Mouse (Mus musculus): ENCODE data around the gene Tsc22d3. TPM values are rescaled to one million over a fixed set of nuclear protein-coding genes. Genes with fewer than 3 reads are reported as not detected.
A peak's percentile ranks its signal among the peaks of the same experiment; 100 is the strongest.
"Not testable (repeated sequence)": the region's sequence is repeated elsewhere in the genome, so short reads cannot be mapped to it uniquely, and the experiment has no call there.

Tsc22d3 gene
- polyA plus RNA-seq, 1 experiment: 14.5 TPM

- no peak for TF ChIP-seq USF1 (IDR thresholded peaks at IDR 0.05; ENCODE audit: low read depth)
- no peak for TF ChIP-seq CTCF (IDR thresholded peaks at IDR 0.05; ENCODE audit: control insufficient read depth, insufficient read depth, insufficient read length)
- no peak for TF ChIP-seq FOSL1 (IDR thresholded peaks at IDR 0.05; ENCODE audit: insufficient read depth, low read length, poor library complexity, severe bottlenecking)
- TF ChIP-seq MAX (IDR thresholded peaks at IDR 0.05): no peak
- TF ChIP-seq MYOD1 (IDR thresholded peaks at IDR 0.05; ENCODE audit: control insufficient read depth, insufficient read length, low read depth): no peak
- TF ChIP-seq MYOG (IDR thresholded peaks at IDR 0.05; ENCODE audit: control insufficient read depth, extremely low read depth, insufficient read length): no peak
- TF ChIP-seq CEBPB (IDR thresholded peaks at IDR 0.05; ENCODE audit: low read depth): no peak
- H3K79me2 ChIP-seq (ENCODE audit: control insufficient read depth, insufficient read depth): no peaks in the 10 kb centered on the region
- no peaks in the 10 kb centered on the region for H3K27me3 ChIP-seq (ENCODE audit: control insufficient read depth, insufficient read depth, insufficient read length)
- H3ac ChIP-seq (ENCODE audit: control insufficient read depth, insufficient read length, low read depth): no peak overlapping the region
- no peaks in the 10 kb centered on the region for H3K36me3 ChIP-seq (ENCODE audit: control insufficient read depth, insufficient read depth)
- no peaks in the 10 kb centered on the region for H3K79me3 ChIP-seq (ENCODE audit: low read depth)
- no peak overlapping the region for H3K4me3 ChIP-seq (ENCODE audit: insufficient read depth, poor library complexity, severe bottlenecking)
Observed at GRCm38 (mm10) chrX:140518351-140518750, 82.1 kb downstream of the Tsc22d3 start.

GRCm38 (mm10) chrX:140513379-140513778 is 87.1 kb downstream of the Tsc22d3 start:
- TF ChIP-seq CEBPB (IDR thresholded peaks at IDR 0.05; ENCODE audit: low read depth) (no peak), CTCF (IDR thresholded peaks at IDR 0.05; ENCODE audit: control insufficient read depth, insufficient read depth, insufficient read length) (no peak), FOSL1 (IDR thresholded peaks at IDR 0.05; ENCODE audit: insufficient read depth, low read length, poor library complexity, severe bottlenecking) (no peak), MAX (IDR thresholded peaks at IDR 0.05) (no peak), USF1 (IDR thresholded peaks at IDR 0.05; ENCODE audit: low read depth) (no peak), MYOD1 (IDR thresholded peaks at IDR 0.05; ENCODE audit: control insufficient read depth, insufficient read length, low read depth) (no peak), MYOG (IDR thresholded peaks at IDR 0.05; ENCODE audit: control insufficient read depth, extremely low read depth, insufficient read length) (no peak)
- H3ac ChIP-seq (ENCODE audit: control insufficient read depth, insufficient read length, low read depth): no peak overlapping the region
- H3K79me2 ChIP-seq (ENCODE audit: control insufficient read depth, insufficient read depth): no peaks in the 10 kb centered on the region
- no peaks in the 10 kb centered on the region for H3K36me3 ChIP-seq (ENCODE audit: control insufficient read depth, insufficient read depth)
- H3K27me3 ChIP-seq (ENCODE audit: control insufficient read depth, insufficient read depth, insufficient read length): no peaks in the 10 kb centered on the region
- H3K4me3 ChIP-seq (ENCODE audit: insufficient read depth, poor library complexity, severe bottlenecking): no peak overlapping the region
- no peaks in the 10 kb centered on the region for H3K79me3 ChIP-seq (ENCODE audit: low read depth)

GRCm38 (mm10) chrX:140511687-140512651 is 88.5 kb downstream of the Tsc22d3 start:
- Histone ChIP-seq H3K27me3 (ENCODE audit: control insufficient read depth, insufficient read depth, insufficient read length) (no peaks in the 10 kb centered on the region), H3K36me3 (ENCODE audit: control insufficient read depth, insufficient read depth) (no peaks in the 10 kb centered on the region), H3K79me2 (ENCODE audit: control insufficient read depth, insufficient read depth) (no peaks in the 10 kb centered on the region), H3K79me3 (ENCODE audit: low read depth) (no peaks in the 10 kb centered on the region), H3K4me3 (ENCODE audit: insufficient read depth, poor library complexity, severe bottlenecking) (no peak overlapping the region), H3ac (ENCODE audit: control insufficient read depth, insufficient read length, low read depth) (no peak overlapping the region)
- no peak for TF ChIP-seq USF1 (IDR thresholded peaks at IDR 0.05; ENCODE audit: low read depth)

GRCm38 (mm10) chrX:140510696-140511429 is 89.6 kb downstream of the Tsc22d3 start:
- TF ChIP-seq CTCF (IDR thresholded peaks at IDR 0.05; ENCODE audit: control insufficient read depth, insufficient read depth, insufficient read length): no peak
- TF ChIP-seq MYOG (IDR thresholded peaks at IDR 0.05; ENCODE audit: control insufficient read depth, extremely low read depth, insufficient read length): no peak
- peak; percentile 95 for TF ChIP-seq MAX (IDR thresholded peaks at IDR 0.05)
- no peak for TF ChIP-seq FOSL1 (IDR thresholded peaks at IDR 0.05; ENCODE audit: insufficient read depth, low read length, poor library complexity, severe bottlenecking)

GRCm38 (mm10) chrX:140509817-140510216 is 90.6 kb downstream of the Tsc22d3 start:
- Histone ChIP-seq H3K4me3 (ENCODE audit: insufficient read depth, poor library complexity, severe bottlenecking) (no peak overlapping the region), H3K27me3 (ENCODE audit: control insufficient read depth, insufficient read depth, insufficient read length) (no peaks in the 10 kb centered on the region), H3K79me3 (ENCODE audit: low read depth) (no peaks in the 10 kb centered on the region), H3K36me3 (ENCODE audit: control insufficient read depth, insufficient read depth) (no peaks in the 10 kb centered on the region), H3ac (ENCODE audit: control insufficient read depth, insufficient read length, low read depth) (no peak overlapping the region), H3K79me2 (ENCODE audit: control insufficient read depth, insufficient read depth) (no peaks in the 10 kb centered on the region)
- no peak for TF ChIP-seq MAX (IDR thresholded peaks at IDR 0.05)
- no peak for TF ChIP-seq CTCF (IDR thresholded peaks at IDR 0.05; ENCODE audit: control insufficient read depth, insufficient read depth, insufficient read length)
- TF ChIP-seq CEBPB (IDR thresholded peaks at IDR 0.05; ENCODE audit: low read depth): no peak
- no peak for TF ChIP-seq MYOD1 (IDR thresholded peaks at IDR 0.05; ENCODE audit: control insufficient read depth, insufficient read length, low read depth)
- TF ChIP-seq USF1 (IDR thresholded peaks at IDR 0.05; ENCODE audit: low read depth): no peak

More at GRCm38 (mm10) chrX:140510696-140511429, 89.6 kb downstream of the Tsc22d3 start:
- H3K36me3 ChIP-seq (ENCODE audit: control insufficient read depth, insufficient read depth): no peaks in the 10 kb centered on the region
- H3K79me2 ChIP-seq (ENCODE audit: control insufficient read depth, insufficient read depth): no peaks in the 10 kb centered on the region
- no peaks in the 10 kb centered on the region for H3K79me3 ChIP-seq (ENCODE audit: low read depth)
- no peaks in the 10 kb centered on the region for H3K27me3 ChIP-seq (ENCODE audit: control insufficient read depth, insufficient read depth, insufficient read length)
- no peak overlapping the region for H3ac ChIP-seq (ENCODE audit: control insufficient read depth, insufficient read length, low read depth)
- no peak overlapping the region for H3K4me3 ChIP-seq (ENCODE audit: insufficient read depth, poor library complexity, severe bottlenecking)

GRCm38 (mm10) chrX:140508791-140509190 is 91.7 kb downstream of the Tsc22d3 start:
- H3K4me3 ChIP-seq (ENCODE audit: insufficient read depth, poor library complexity, severe bottlenecking); H3K27me3 ChIP-seq (ENCODE audit: control insufficient read depth, insufficient read depth, insufficient read length); H3K79me3 ChIP-seq (ENCODE audit: low read depth); H3K36me3 ChIP-seq (ENCODE audit: control insufficient read depth, insufficient read depth); H3ac ChIP-seq (ENCODE audit: control insufficient read depth, insufficient read length, low read depth); H3K79me2 ChIP-seq (ENCODE audit: control insufficient read depth, insufficient read depth): not testable (repeated sequence)
